Mouse (Mus musculus) cerebellum, adult 2 months (tissue): ENCODE measurements around the gene Ssbp3.

Experiments
- CTCF ChIP-seq: fragments of 200-500 bp; IDR thresholded peaks from 2 replicates; pipeline ENCODE4 v1.5.1; 2011; ENCODE audit warnings: low read depth, mild to moderate bottlenecking, control low read depth, low read length, moderate library complexity, borderline replicate concordance; ENCODE audit not compliant: insufficient read depth
- POLR2A ChIP-seq: fragments of 200-500 bp; IDR thresholded peaks from 2 replicates; pipeline ENCODE4 v1.6.1; 2011; ENCODE audit warnings: low read length, control low read depth, borderline replicate concordance; ENCODE audit not compliant: insufficient read depth

DNA sequence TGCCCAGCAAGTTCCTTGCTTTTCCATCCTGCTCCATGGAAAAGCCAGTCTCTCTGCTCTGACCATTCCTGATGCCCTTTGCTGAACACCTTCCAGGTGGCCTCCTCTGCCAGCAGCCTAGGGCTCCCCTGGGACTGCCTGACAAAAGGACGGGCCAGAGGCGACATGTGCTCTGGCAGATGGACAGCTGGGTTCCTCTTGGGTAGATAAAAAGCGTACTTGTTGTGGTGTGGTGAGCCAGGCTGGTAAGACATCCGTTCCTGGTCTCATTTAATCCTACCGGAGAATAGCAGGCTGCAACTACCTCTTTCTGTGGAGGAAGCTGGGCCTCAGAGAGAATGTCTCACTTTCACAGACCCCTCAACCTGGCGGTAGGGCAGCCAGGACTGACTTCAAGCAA, 185.5 kb downstream of the Ssbp3 start:
- TF ChIP-seq CTCF (no peak), POLR2A (no peak)
